8 mouse cellular contexts compared by ENCODE assay signal in genomic region chr12:52503131-52503455, GRCm38 (mm10). TPM values are rescaled to one million over a fixed set of nuclear protein-coding genes. Genes with fewer than 3 reads are reported as not detected.
DNase-seq lines count a peak whose midpoint lies in the region; ATAC-seq lines count a peak whose summit lies in the region.

No protein-coding gene starts in this region.

- H3K9ac ChIP-seq in heart, embryonic 16.5 days (ENCODE audit: low read length): peak overlapping the region; percentile 70
- H3K9ac ChIP-seq in hindbrain, embryonic 16.5 days (ENCODE audit: low read depth, low read length): peak overlapping the region; percentile 69
- peak overlapping the region; percentile 82 for H3K9ac ChIP-seq in midbrain, embryonic 15.5 days

- peak overlapping the region; percentile 94 for H3K4me3 ChIP-seq in heart, embryonic 16.5 days (ENCODE audit: low read length)
- H3K4me3 ChIP-seq in hindbrain, embryonic 16.5 days (ENCODE audit: low read length): peak overlapping the region; percentile 99
- H3K4me3 ChIP-seq in midbrain, embryonic 15.5 days: peak overlapping the region; percentile 100

- H3K4me1 ChIP-seq in heart, embryonic 16.5 days (ENCODE audit: control insufficient read depth, insufficient read depth, low read length): no peaks in the 10 kb centered on the region; the same call in 1 of the 2 replicates
- H3K4me1 ChIP-seq in hindbrain, embryonic 16.5 days (ENCODE audit: control insufficient read depth, insufficient read depth, low read depth, low read length): peaks cover 3% of the 10 kb centered on the region; the same call in 1 of the 2 replicates
- H3K4me1 ChIP-seq in midbrain, embryonic 15.5 days: peaks cover 15% of the 10 kb centered on the region

- under 1% methylated on average over 13 of the region's 13 CpGs for WGBS in heart, embryonic 16.5 days
- WGBS in hindbrain, embryonic 16.5 days: under 1% methylated on average over 13 of the region's 13 CpGs
- WGBS in midbrain, embryonic 15.5 days: under 1% methylated on average over 13 of the region's 13 CpGs

- peak overlapping the region; percentile 87 for H3K4me2 ChIP-seq in heart, embryonic 16.5 days (ENCODE audit: low read depth, low read length)
- H3K4me2 ChIP-seq in hindbrain, embryonic 16.5 days (ENCODE audit: low read length): peak overlapping the region; percentile 87
- peak overlapping the region; percentile 71 for H3K4me2 ChIP-seq in midbrain, embryonic 15.5 days

- no peaks in the 10 kb centered on the region for H3K27me3 ChIP-seq in heart, embryonic 16.5 days (ENCODE audit: control insufficient read depth, insufficient read depth, low read length)
- H3K27me3 ChIP-seq in hindbrain, embryonic 16.5 days (replicated peaks; ENCODE audit: control insufficient read depth, insufficient read depth, low read length): no peaks in the 10 kb centered on the region
- H3K27me3 ChIP-seq in midbrain, embryonic 15.5 days (replicated peaks): no peaks in the 10 kb centered on the region

- H3K9me3 ChIP-seq in heart, embryonic 16.5 days (replicated peaks; ENCODE audit: control insufficient read depth, low read length): no peaks in the 10 kb centered on the region
- no peaks in the 10 kb centered on the region for H3K9me3 ChIP-seq in hindbrain, embryonic 16.5 days (ENCODE audit: control insufficient read depth, low read length)
- no peaks in the 10 kb centered on the region for H3K9me3 ChIP-seq in midbrain, embryonic 15.5 days

- DNase-seq in heart, adult 9 months (ENCODE audit: low spot score in 2 of 2): no peak
- DNase-seq in Muller cell, postnatal 12 days (ENCODE audit: inconsistent ontology term): no peak
- DNase-seq in ovary, postnatal 14 days (ENCODE audit: low spot score): no peak
- no peak for DNase-seq in ovary, postnatal 10 days (ENCODE audit: low spot score)

- ATAC-seq in heart, embryonic 16.5 days (replicated peaks; ENCODE audit: extremely low read depth, insufficient read depth, low FRiP score): peak; percentile 37
- peak; percentile 25 for ATAC-seq in activated CD4-positive, CD25-positive, alpha-beta regulatory T cell, adult 4 months
- peak; percentile 55; the same call in 1 of the 2 replicates for ATAC-seq in hindbrain, embryonic 16.5 days
- peak; percentile 62 for ATAC-seq in midbrain, embryonic 15.5 days (replicated peaks)

- peak overlapping the region; percentile 95 for H3K27ac ChIP-seq in heart, embryonic 16.5 days (ENCODE audit: low read length)
- H3K27ac ChIP-seq in hindbrain, embryonic 16.5 days (ENCODE audit: low read depth, low read length): peak overlapping the region; percentile 100
- peak overlapping the region; percentile 100 for H3K27ac ChIP-seq in midbrain, embryonic 15.5 days

- no peaks in the 10 kb centered on the region for H3K36me3 ChIP-seq in heart, embryonic 16.5 days (ENCODE audit: control insufficient read depth, insufficient read depth)
- no peaks in the 10 kb centered on the region for H3K36me3 ChIP-seq in hindbrain, embryonic 16.5 days (ENCODE audit: control insufficient read depth, insufficient read depth, low read length)
- no peaks in the 10 kb centered on the region for H3K36me3 ChIP-seq in midbrain, embryonic 15.5 days (replicated peaks)

RNA-seq across cellular contexts. Expression of gene Arhgap5, which starts 0.7 kb away (rescaled TPM):
- 29.4 and 32.7 TPM in 2 replicates for polyA plus RNA-seq in heart, embryonic 16.5 days (2015; fragmentation: Nextera tagmentation; extraction: Ambion mirVana)
- 10 to 100 TPM; 19.4 to 20.3 TPM for polyA plus RNA-seq in activated CD4-positive, CD25-positive, alpha-beta regulatory T cell, adult 4 months (2017; shearing (Covaris generic))
- polyA plus RNA-seq in hindbrain, embryonic 16.5 days (2015; fragmentation: Nextera tagmentation; extraction: Ambion mirVana): 33.4 and 35.3 TPM in 2 replicates
- 31.6 and 31.9 TPM in 2 replicates for polyA plus RNA-seq in midbrain, embryonic 15.5 days (2015; fragmentation: Nextera tagmentation; extraction: Ambion mirVana)
